Mouse (Mus musculus) sigmoid colon, adult 10 weeks (tissue): ENCODE measurements around the gene Dlgap1. TPM values are rescaled to one million over a fixed set of nuclear protein-coding genes. Genes with fewer than 3 reads are reported as not detected.

Experiments used
- polyA plus RNA-seq: library from polyadenylated mRNA; stranded (reverse); fragments of 350-450 nt; fragmentation: Illumina TruSeq; extraction: RNeasy Lipid Tissue Mini Kit (QIAGEN cat#74804); gene quantifications from one replicate; pipeline ENCODE4 v1.2.3, GENCODE M21; 2014; ENCODE audit warnings: low read depth, low replicate concordance

Dlgap1 gene
- polyA plus RNA-seq, result 1.1 TPM

DNA sequence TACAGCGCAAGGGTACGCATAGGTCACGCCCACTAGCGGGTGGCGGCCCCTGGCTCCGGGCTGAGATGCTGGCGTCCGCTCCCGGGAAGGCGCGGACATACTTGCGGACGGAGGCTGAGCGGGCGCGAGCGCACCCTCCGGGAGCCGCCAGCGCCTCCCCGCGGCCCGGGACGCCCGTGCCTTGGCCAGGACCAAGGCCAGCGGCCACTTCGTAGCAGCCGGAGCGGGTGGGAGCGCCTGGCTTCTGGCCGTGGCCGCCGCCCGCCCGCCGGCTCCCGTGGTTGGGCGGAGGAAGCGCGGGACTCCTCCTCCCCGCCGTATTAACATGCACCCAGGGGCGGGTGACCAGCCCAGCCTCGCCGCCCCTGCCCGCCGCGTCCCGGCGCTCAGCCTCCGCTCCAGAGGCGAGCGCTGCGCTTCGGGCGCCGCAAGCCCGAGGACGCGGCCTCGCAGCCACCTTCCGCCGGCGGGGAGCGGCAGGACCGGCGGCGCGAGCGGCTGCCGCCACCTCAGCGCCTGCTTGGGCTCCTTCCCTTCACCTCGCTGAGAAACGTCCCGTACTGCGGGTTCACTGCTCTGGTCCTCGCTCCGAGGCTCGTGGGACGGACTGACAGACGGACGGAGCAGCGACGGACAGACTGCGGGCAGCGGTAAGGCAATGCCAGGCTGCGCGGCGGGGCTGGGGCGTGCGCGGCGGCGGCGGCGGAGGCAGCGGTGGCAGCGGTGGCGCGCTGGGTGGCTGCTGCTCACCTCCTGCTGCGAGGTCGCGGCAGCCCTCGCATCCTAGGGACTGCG is at the start of gene Dlgap1:
Gene Dlgap1 (plus strand): TSS at position 53 of the 795 bp plus-strand sequence.

DNA sequence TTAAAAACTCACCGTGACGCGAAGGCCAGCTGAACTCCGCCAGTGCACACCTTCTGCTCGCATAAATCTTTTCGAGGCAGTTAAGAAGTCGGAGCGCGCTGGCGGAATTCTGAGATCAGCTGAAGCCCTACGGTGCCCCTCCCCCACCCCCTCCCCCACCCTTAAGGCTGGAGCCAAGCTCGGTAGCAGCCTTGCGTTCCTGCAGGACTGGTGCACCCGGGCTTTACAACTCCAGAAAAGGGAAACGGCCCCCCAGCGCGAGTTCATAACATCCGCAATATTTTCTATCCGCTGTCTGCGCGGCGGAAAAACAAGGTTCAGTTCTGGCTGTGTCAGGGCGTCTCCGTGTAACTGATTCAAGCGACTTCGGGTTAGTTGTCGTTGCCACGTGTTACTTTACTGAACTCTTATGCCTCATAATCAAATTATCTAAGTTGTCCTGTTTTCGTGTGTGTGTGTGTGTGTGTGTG is 884.6 kb downstream of the Dlgap1 start, which contains the start of gene Tgif1:
Gene Tgif1 (minus strand): TSS at position 111 of the 470 bp plus-strand sequence.

